ENCODE assay signal across 8 mouse cellular contexts in the genomic region with DNA sequence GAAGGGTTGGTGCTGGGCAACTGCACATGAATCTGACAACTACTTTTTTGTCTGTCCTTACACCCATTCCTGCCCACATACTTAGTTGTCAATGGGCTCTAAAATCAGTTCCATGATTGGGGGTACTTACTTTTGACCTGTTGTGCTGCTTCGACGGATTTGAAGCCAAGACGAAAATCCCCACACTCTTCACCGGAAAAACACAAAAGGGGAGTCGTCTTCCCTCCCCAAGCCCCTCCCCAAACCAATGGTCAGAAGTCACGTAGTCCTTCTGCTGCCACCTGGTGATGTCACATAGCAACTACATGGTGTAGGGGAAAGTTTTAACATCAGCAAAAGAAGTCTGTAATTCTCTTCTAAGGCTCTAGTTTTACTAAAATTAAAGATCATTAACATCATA. TPM values are rescaled to one million over a fixed set of nuclear protein-coding genes. Genes with fewer than 3 reads are reported as not detected.
DNase-seq lines count a peak whose midpoint lies in the region; ATAC-seq lines count a peak whose summit lies in the region.

Gene Eci2 (minus strand): TSS at position 218 of the 400 bp plus-strand sequence.

- no peak within 1 kb of the TSS for H3K27ac ChIP-seq in limb, embryonic 12.5 days
- no peak within 1 kb of the TSS for H3K27ac ChIP-seq in midbrain, embryonic 13.5 days

- peak; percentile 30 to 41 for DNase-seq in right cerebral cortex, postnatal 10 days (ENCODE audit: low spot score in 2 of 2)
- no peak for DNase-seq in right cerebral cortex, postnatal 25 days
- peak in 1 of 2 experiments; percentile 8 for DNase-seq in gastrocnemius, postnatal 36 days
- DNase-seq in thymus, postnatal 0 days (ENCODE audit: low spot score): peak; percentile 58

- H3K36me3 ChIP-seq in limb, embryonic 12.5 days: no peaks in the 10 kb centered on the region
- no peaks in the 10 kb centered on the region for H3K36me3 ChIP-seq in midbrain, embryonic 13.5 days

- ATAC-seq in common myeloid progenitor, adult 5-6 weeks (replicated peaks; ENCODE audit: low read depth, poor library complexity, severe bottlenecking): peak; percentile 68
- ATAC-seq in inflammation-experienced regulatory T-cells, adult 6 months: peak; percentile 43
- ATAC-seq in limb, embryonic 12.5 days (ENCODE audit: insufficient number of reproducible peaks, insufficient read depth, low FRiP score, low TSS enrichment, low read depth): no peak
- ATAC-seq in midbrain, embryonic 13.5 days: no peak

- H3K4me1 ChIP-seq in limb, embryonic 12.5 days (replicated peaks): no peaks in the 10 kb centered on the region
- no peaks in the 10 kb centered on the region for H3K4me1 ChIP-seq in midbrain, embryonic 13.5 days (replicated peaks)

- no peak within 1 kb of the TSS for H3K9ac ChIP-seq in limb, embryonic 12.5 days (replicated peaks)
- H3K9ac ChIP-seq in midbrain, embryonic 13.5 days (replicated peaks): no peak within 1 kb of the TSS

- no peaks in the 10 kb centered on the region for H3K9me3 ChIP-seq in limb, embryonic 12.5 days
- H3K9me3 ChIP-seq in midbrain, embryonic 13.5 days: no peaks in the 10 kb centered on the region

- H3K4me3 ChIP-seq in limb, embryonic 12.5 days (replicated peaks): no peak within 1 kb of the TSS; the same call in 1 of the 2 replicates
- H3K4me3 ChIP-seq in midbrain, embryonic 13.5 days (replicated peaks): no peak within 1 kb of the TSS

- intact Hi-C loops in gastrocnemius, postnatal 36 days (cut with DNase I): no loop called here

- 4% methylated on average over 6 of the region's 6 CpGs for WGBS in limb, embryonic 12.5 days
- 3% methylated on average over 6 of the region's 6 CpGs for WGBS in midbrain, embryonic 13.5 days

- H3K4me2 ChIP-seq in limb, embryonic 12.5 days: peak within 1 kb of the TSS; percentile 33; the same call in 1 of the 2 replicates
- peak within 1 kb of the TSS; percentile 25; the same call in 1 of the 2 replicates for H3K4me2 ChIP-seq in midbrain, embryonic 13.5 days (replicated peaks)

- H3K27me3 ChIP-seq in limb, embryonic 12.5 days: no peaks in the 10 kb centered on the region
- H3K27me3 ChIP-seq in midbrain, embryonic 13.5 days: no peaks in the 10 kb centered on the region

RNA-seq across cellular contexts. Expression of gene Eci2, which starts in this region (rescaled TPM):
- total RNA-seq in common myeloid progenitor, adult 5-6 weeks (2017): 76.6 and 80.0 TPM in 2 replicates
- 100 to 1,000 TPM in 1 of 2 experiments, 10 to 100 TPM in 1; 78.0 to 103 TPM for total RNA-seq in gastrocnemius, postnatal 36 days (2021)
- polyA plus RNA-seq in inflammation-experienced regulatory T-cells, adult 6 months (2017; shearing (Covaris generic)): 100 to 1,000 TPM in 1 of 3 experiments, 10 to 100 TPM in 2; 89.0 to 105 (median 99.2) TPM
- polyA plus RNA-seq in limb, embryonic 12.5 days (2016; fragmentation: Nextera tagmentation; extraction: Ambion mirVana): 134 and 140 TPM in 2 replicates
- polyA plus RNA-seq in midbrain, embryonic 13.5 days (2015; fragmentation: Nextera tagmentation; extraction: Ambion mirVana): 110 and 111 TPM in 2 replicates
- polyA plus RNA-seq in thymus, postnatal 0 days (2015; fragmentation: Nextera tagmentation; extraction: Ambion mirVana): 146 and 165 TPM in 2 replicates

Comparison
In these comparisons a context has a peak if more than half of its experiments do, and no peak if none do; other contexts are left out.
1. ATAC-seq: peak in common myeloid progenitor, adult 5-6 weeks (single experiment) and inflammation-experienced regulatory T-cells, adult 6 months (single experiment); none in limb, embryonic 12.5 days (single experiment) and midbrain, embryonic 13.5 days (single experiment).